Mouse (Mus musculus): ENCODE results near the gene Poc1b. TPM values are rescaled to one million over a fixed set of nuclear protein-coding genes. Genes with fewer than 3 reads are reported as not detected.
"Not testable (repeated sequence)": the region's sequence is repeated elsewhere in the genome, so short reads cannot be mapped to it uniquely, and the experiment has no call there.

Gene Poc1b
- polyA plus RNA-seq, 1 experiment from 2014 or later = 6.1 TPM

GRCm38 (mm10) chr10:99207121-99207520, 100.3 kb downstream of the Poc1b start:
- ATAC-seq (no peak), DNase-seq (ENCODE audit: low spot score) (no peak)
- Histone ChIP-seq H3K4me1 (ENCODE audit: insufficient read depth, low read depth, low read length) (no peaks in the 10 kb centered on the region; the same call in 1 of the 2 replicates), H3K36me3 (ENCODE audit: insufficient read depth, low read length) (no peaks in the 10 kb centered on the region), H3K27ac (ENCODE audit: low read length) (no peak overlapping the region), H3K9ac (replicated peaks; ENCODE audit: low read depth) (no peak overlapping the region), H3K4me2 (replicated peaks; ENCODE audit: low read depth, low read length) (no peak overlapping the region), H3K27me3 (replicated peaks; ENCODE audit: insufficient read depth, low read length) (no peaks in the 10 kb centered on the region), H3K9me3 (ENCODE audit: low read length) (no peaks in the 10 kb centered on the region), H3K4me3 (ENCODE audit: low read depth, low read length) (no peak overlapping the region)
- 54% methylated on average over 2 of the region's 2 CpGs for WGBS
- TF ChIP-seq CTCF (IDR thresholded peaks at IDR 0.05) (no peak), EP300 (IDR thresholded peaks at IDR 0.05) (no peak)

- no peak for ATAC-seq
- H3K9me3 ChIP-seq (ENCODE audit: low read length) = no peaks in the 10 kb centered on the region
- no peaks in the 10 kb centered on the region for H3K36me3 ChIP-seq (ENCODE audit: insufficient read depth, low read length)
- H3K27me3 ChIP-seq (replicated peaks; ENCODE audit: insufficient read depth, low read length) = no peaks in the 10 kb centered on the region
- H3K27ac ChIP-seq (ENCODE audit: low read length) = no peak overlapping the region
- TF ChIP-seq CTCF (IDR thresholded peaks at IDR 0.05) = no peak
- TF ChIP-seq EP300 (IDR thresholded peaks at IDR 0.05) = no peak
- H3K9ac ChIP-seq (replicated peaks; ENCODE audit: low read depth) = no peak overlapping the region
- H3K4me3 ChIP-seq (ENCODE audit: low read depth, low read length) = no peak overlapping the region
- no peak overlapping the region for H3K4me2 ChIP-seq (replicated peaks; ENCODE audit: low read depth, low read length)
- WGBS = 67% methylated on average over 13 of the region's 13 CpGs
- no peaks in the 10 kb centered on the region; the same call in 1 of the 2 replicates for H3K4me1 ChIP-seq (ENCODE audit: insufficient read depth, low read depth, low read length)
- no peak for DNase-seq (ENCODE audit: low spot score)
These were observed 102.4 kb downstream of the Poc1b start for GRCm38 (mm10) chr10:99209146-99209800.

GRCm38 (mm10) chr10:99211021-99211420, 104.2 kb downstream of the Poc1b start:
- DNase-seq (ENCODE audit: low spot score) (no peak), ATAC-seq (no peak)
- WGBS = 91% methylated on average over 6 of the region's 6 CpGs
- H3K4me3 ChIP-seq (ENCODE audit: low read depth, low read length) = no peak overlapping the region
- no peak overlapping the region for H3K27ac ChIP-seq (ENCODE audit: low read length)
- no peak overlapping the region for H3K9ac ChIP-seq (replicated peaks; ENCODE audit: low read depth)
- H3K9me3 ChIP-seq (ENCODE audit: low read length) = no peaks in the 10 kb centered on the region
- no peaks in the 10 kb centered on the region for H3K27me3 ChIP-seq (replicated peaks; ENCODE audit: insufficient read depth, low read length)
- TF ChIP-seq CTCF (IDR thresholded peaks at IDR 0.05) (no peak), EP300 (IDR thresholded peaks at IDR 0.05) (no peak)
- no peaks in the 10 kb centered on the region for H3K4me1 ChIP-seq (ENCODE audit: insufficient read depth, low read depth, low read length)
- no peak overlapping the region for H3K4me2 ChIP-seq (replicated peaks; ENCODE audit: low read depth, low read length)
- H3K36me3 ChIP-seq (ENCODE audit: insufficient read depth, low read length) = no peaks in the 10 kb centered on the region

GRCm38 (mm10) chr10:99211503-99212265, 104.8 kb downstream of the Poc1b start:
- DNase-seq (ENCODE audit: low spot score) = no peak
- no peak for TF ChIP-seq CTCF (IDR thresholded peaks at IDR 0.05)
- TF ChIP-seq EP300 (IDR thresholded peaks at IDR 0.05) = no peak
- no peaks in the 10 kb centered on the region for H3K36me3 ChIP-seq (ENCODE audit: insufficient read depth, low read length)
- WGBS = 86% methylated on average over 9 of the region's 9 CpGs
- H3K4me2 ChIP-seq (replicated peaks; ENCODE audit: low read depth, low read length) = no peak overlapping the region
- no peaks in the 10 kb centered on the region for H3K9me3 ChIP-seq (ENCODE audit: low read length)
- no peaks in the 10 kb centered on the region for H3K4me1 ChIP-seq (ENCODE audit: insufficient read depth, low read depth, low read length)
- H3K27ac ChIP-seq (ENCODE audit: low read length) = no peak overlapping the region
- no peak for ATAC-seq
- no peaks in the 10 kb centered on the region for H3K27me3 ChIP-seq (replicated peaks; ENCODE audit: insufficient read depth, low read length)
- H3K4me3 ChIP-seq (ENCODE audit: low read depth, low read length) = no peak overlapping the region
- no peak overlapping the region for H3K9ac ChIP-seq (replicated peaks; ENCODE audit: low read depth)

- ATAC-seq = no peak
- Histone ChIP-seq H3K27me3 (replicated peaks; ENCODE audit: insufficient read depth, low read length) (no peaks in the 10 kb centered on the region), H3K36me3 (ENCODE audit: insufficient read depth, low read length) (no peaks in the 10 kb centered on the region), H3K9me3 (ENCODE audit: low read length) (no peaks in the 10 kb centered on the region), H3K4me2 (replicated peaks; ENCODE audit: low read depth, low read length) (no peak overlapping the region), H3K4me3 (ENCODE audit: low read depth, low read length) (no peak overlapping the region), H3K27ac (ENCODE audit: low read length) (peak overlapping the region; percentile 26; the same call in 1 of the 2 replicates), H3K4me1 (ENCODE audit: insufficient read depth, low read depth, low read length) (no peaks in the 10 kb centered on the region), H3K9ac (replicated peaks; ENCODE audit: low read depth) (no peak overlapping the region)
- TF ChIP-seq EP300 (IDR thresholded peaks at IDR 0.05) = no peak
- TF ChIP-seq CTCF (IDR thresholded peaks at IDR 0.05) = no peak
- WGBS = 68% methylated on average over 15 of the region's 15 CpGs
- no peak for DNase-seq (ENCODE audit: low spot score)
These were observed 107.8 kb downstream of the Poc1b start for GRCm38 (mm10) chr10:99214421-99215299.

GRCm38 (mm10) chr10:99216570-99216969, 109.7 kb downstream of the Poc1b start:
- not testable (repeated sequence) for DNase-seq (ENCODE audit: low spot score); ATAC-seq; H3K27me3 ChIP-seq (replicated peaks; ENCODE audit: insufficient read depth, low read length); H3K4me1 ChIP-seq (ENCODE audit: insufficient read depth, low read depth, low read length); H3K9me3 ChIP-seq (ENCODE audit: low read length); H3K36me3 ChIP-seq (ENCODE audit: insufficient read depth, low read length); H3K9ac ChIP-seq (replicated peaks; ENCODE audit: low read depth); H3K27ac ChIP-seq (ENCODE audit: low read length); H3K4me3 ChIP-seq (ENCODE audit: low read depth, low read length); H3K4me2 ChIP-seq (replicated peaks; ENCODE audit: low read depth, low read length)
- 85% methylated on average over 15 of the region's 15 CpGs for WGBS
